Mouse (Mus musculus) G1E (cell line): ENCODE measurements at regions not wholly inside any gene's neighbourhood (a gene's known extent, or its start where the extent isn't known, plus 50 kb on each side); places are given as distances from the start of the nearest gene placed in this dataset.

ENCODE experiments used
- ATAC-seq: 2 replicates; pipeline ENCODE4 v1.8.0; 2016; ENCODE audit warnings: mild to moderate bottlenecking; ENCODE audit not compliant: insufficient number of reproducible peaks, poor library complexity, low FRiP score, severe bottlenecking; ENCODE audit errors: extremely low read depth
- DNase-seq: peaks from one replicate; pipeline ENCODE4 v3.0.0; 2012; ENCODE audit warnings: low spot score
- H3K27me3 ChIP-seq: 2 replicates; pipeline ENCODE4 v1.6.1; 2012; ENCODE audit warnings: mild to moderate bottlenecking, low read length, inconsistent platforms; ENCODE audit not compliant: insufficient read depth
- H3K36me3 ChIP-seq: replicated peaks from 2 replicates; pipeline ENCODE3; 2012; ENCODE audit warnings: mild to moderate bottlenecking, inconsistent platforms
- H3K4me1 ChIP-seq: 2 replicates; pipeline ENCODE4 v1.6.1; 2012; ENCODE audit warnings: low read depth, low read length, inconsistent platforms, mixed read lengths; ENCODE audit not compliant: insufficient read depth
- H3K4me3 ChIP-seq: 2 replicates; pipeline ENCODE4 v1.5.1; 2012; ENCODE audit warnings: low read depth, mild to moderate bottlenecking, inconsistent platforms, low read length, moderate library complexity, mixed read lengths
- H3K9me3 ChIP-seq: replicated peaks from 2 replicates; pipeline ENCODE4 v1.6.1; 2012; ENCODE audit warnings: inconsistent platforms
- CTCF ChIP-seq: IDR thresholded peaks from 2 replicates; pipeline ENCODE4 v1.5.1; 2012; ENCODE audit warnings: low read depth, low read length, inconsistent platforms, mixed read lengths
- GATA1 ChIP-seq: IDR thresholded peaks from 2 replicates; pipeline ENCODE4 v1.6.1; 2012; ENCODE audit warnings: borderline replicate concordance, low read length, inconsistent platforms, mixed read lengths
- GATA2 ChIP-seq: IDR thresholded peaks from 2 replicates; pipeline ENCODE4 v1.6.1; 2012; ENCODE audit warnings: low read depth, low read length, inconsistent platforms, borderline replicate concordance
- POLR2AphosphoS5 ChIP-seq: IDR thresholded peaks from 2 replicates; pipeline ENCODE4 v1.6.1; 2012; ENCODE audit warnings: low read depth, low read length, inconsistent platforms; ENCODE audit not compliant: insufficient replicate concordance
- TAL1 ChIP-seq: conservative IDR thresholded peaks from 2 replicates; pipeline ENCODE4 v1.6.1; 2012; ENCODE audit warnings: low read depth, low read length, inconsistent platforms, mixed read lengths

DNA sequence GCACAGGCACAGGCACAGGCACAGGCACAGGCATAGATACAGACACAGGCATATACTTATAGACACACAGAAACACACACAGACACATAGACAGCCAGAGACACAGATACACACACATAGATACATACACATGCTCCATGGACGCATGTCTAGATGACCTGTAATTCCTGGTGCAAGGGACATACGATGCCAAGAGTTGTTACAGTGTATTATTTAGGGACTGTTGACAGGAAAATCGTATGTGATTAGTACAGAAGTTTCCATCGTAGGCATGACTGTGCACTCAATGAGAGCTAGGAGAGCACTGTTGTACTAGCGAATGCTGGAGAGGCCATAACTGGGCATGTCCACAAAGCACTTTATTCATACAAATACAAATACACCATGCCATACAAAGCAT is 118.2 kb downstream of the Ppp4r2 start:
- Histone ChIP-seq H3K27me3 (no peaks in the 10 kb centered on the region), H3K36me3 (no peaks in the 10 kb centered on the region), H3K4me1 (no peaks in the 10 kb centered on the region), H3K9me3 (peaks cover 40% of the 10 kb centered on the region), H3K4me3 (no peak overlapping the region)
- TF ChIP-seq TAL1: no peak
- TF ChIP-seq GATA1: no peak
- no peak for TF ChIP-seq GATA2
- TF ChIP-seq POLR2AphosphoS5: no peak
- no peak for TF ChIP-seq CTCF
- ATAC-seq (no peak), DNase-seq (no peak)

DNA sequence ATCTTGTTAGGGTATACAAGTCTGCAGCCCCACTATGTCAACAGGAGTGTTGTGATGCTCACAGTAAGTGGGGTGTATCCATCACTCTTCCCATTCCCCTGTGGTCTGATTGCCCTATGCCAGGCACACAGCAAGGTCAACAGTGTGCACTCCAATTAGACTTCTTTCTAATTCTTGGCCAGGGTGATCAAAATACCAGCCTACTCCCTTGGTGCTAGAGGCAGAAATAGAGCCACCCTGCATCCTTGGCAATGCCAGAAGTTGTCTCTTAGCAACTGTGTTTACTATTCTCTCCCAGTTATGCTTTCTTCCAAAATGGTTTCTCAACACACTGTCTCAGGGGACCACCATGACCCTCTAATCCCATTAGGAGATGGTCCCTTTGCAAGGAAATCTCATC is 119.0 kb downstream of the Ppp4r2 start:
- DNase-seq (no peak), ATAC-seq (no peak)
- Histone ChIP-seq H3K4me1 (no peaks in the 10 kb centered on the region), H3K9me3 (peaks cover 40% of the 10 kb centered on the region), H3K36me3 (no peaks in the 10 kb centered on the region), H3K27me3 (no peaks in the 10 kb centered on the region), H3K4me3 (no peak overlapping the region)
- TF ChIP-seq GATA2 (no peak), TAL1 (no peak)

GRCm38 (mm10) chr6:100954563-100954962 is 121.1 kb downstream of the Ppp4r2 start:
- TF ChIP-seq GATA2 (no peak), GATA1 (no peak), CTCF (no peak), POLR2AphosphoS5 (no peak), TAL1 (no peak)
- no peaks in the 10 kb centered on the region for H3K4me1 ChIP-seq
- peaks cover 34% of the 10 kb centered on the region for H3K9me3 ChIP-seq
- ATAC-seq (no peak), DNase-seq (no peak)
- H3K4me3 ChIP-seq: no peak overlapping the region
- no peaks in the 10 kb centered on the region for H3K36me3 ChIP-seq
- no peaks in the 10 kb centered on the region for H3K27me3 ChIP-seq

GRCm38 (mm10) chr6:100966481-100966880 is 133.1 kb downstream of the Ppp4r2 start:
- Histone ChIP-seq H3K4me3 (no peak overlapping the region), H3K4me1 (no peaks in the 10 kb centered on the region), H3K36me3 (no peaks in the 10 kb centered on the region), H3K9me3 (peaks cover 48% of the 10 kb centered on the region), H3K27me3 (no peaks in the 10 kb centered on the region)
- TF ChIP-seq CTCF (no peak), GATA1 (no peak), TAL1 (no peak), POLR2AphosphoS5 (no peak), GATA2 (no peak)
- no peak for DNase-seq
- no peak for ATAC-seq

DNA sequence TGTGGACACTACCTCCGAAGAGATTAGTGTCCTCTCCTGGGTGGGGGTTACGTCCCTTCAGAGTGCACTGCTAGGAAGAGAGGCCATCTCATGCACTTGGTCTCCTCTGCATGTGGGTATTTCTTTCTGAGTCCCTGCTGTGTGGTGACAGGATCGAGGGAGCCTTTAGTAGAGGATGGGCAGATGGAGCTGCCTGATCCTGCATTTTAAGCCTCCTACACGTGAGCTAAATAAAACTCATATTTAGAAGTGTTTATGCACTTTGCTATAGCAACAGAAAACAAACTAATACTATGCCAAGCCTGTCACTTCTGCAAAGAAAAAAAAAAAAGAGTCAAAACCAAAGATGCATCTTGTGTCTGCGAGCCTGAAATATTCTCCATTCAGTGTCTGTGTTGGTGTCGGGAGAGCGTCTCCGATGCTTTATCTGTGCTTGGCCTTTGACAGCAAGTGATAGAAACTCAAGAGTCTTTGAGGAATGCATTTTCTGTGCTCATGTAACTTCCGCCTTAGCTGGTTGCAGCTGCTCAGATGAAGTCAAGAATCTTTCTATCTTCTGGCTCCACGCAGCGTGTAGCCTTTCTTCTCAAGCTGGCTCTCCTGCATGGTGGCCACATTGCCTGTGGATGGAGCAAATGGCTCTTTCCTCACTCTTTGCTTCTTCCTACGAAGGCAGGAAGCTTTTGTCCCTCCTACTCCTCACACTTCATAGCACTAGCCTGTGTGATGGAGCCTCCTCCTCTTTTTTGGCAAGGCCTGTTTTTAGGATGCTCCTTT is 134.8 kb downstream of the Ppp4r2 start:
- H3K36me3 ChIP-seq: no peaks in the 10 kb centered on the region
- no peak for ATAC-seq
- TF ChIP-seq GATA2: no peak
- no peak for TF ChIP-seq CTCF
- H3K4me3 ChIP-seq: no peak overlapping the region
- peaks cover 53% of the 10 kb centered on the region for H3K9me3 ChIP-seq
- DNase-seq: no peak
- no peaks in the 10 kb centered on the region for H3K27me3 ChIP-seq
- H3K4me1 ChIP-seq: no peaks in the 10 kb centered on the region

- no peak for DNase-seq
- no peaks in the 10 kb centered on the region for H3K4me1 ChIP-seq
- H3K9me3 ChIP-seq: peaks cover 57% of the 10 kb centered on the region
- TF ChIP-seq CTCF (no peak), POLR2AphosphoS5 (no peak), TAL1 (no peak), GATA1 (no peak), GATA2 (no peak)
- no peak for ATAC-seq
- H3K4me3 ChIP-seq: no peak overlapping the region
- no peaks in the 10 kb centered on the region for H3K36me3 ChIP-seq
- H3K27me3 ChIP-seq: no peaks in the 10 kb centered on the region
Observed at GRCm38 (mm10) chr6:100968960-100969359, 135.5 kb downstream of the Ppp4r2 start.
